Mouse (Mus musculus): ENCODE results near the gene Hapln3. TPM values are rescaled to one million over a fixed set of nuclear protein-coding genes. Genes with fewer than 3 reads are reported as not detected.

The Hapln3 gene
- polyA plus RNA-seq (2012; rRNA removed; ENCODE audit: low replicate concordance): 0.20 and 0.41 TPM in 2 replicates

DNA sequence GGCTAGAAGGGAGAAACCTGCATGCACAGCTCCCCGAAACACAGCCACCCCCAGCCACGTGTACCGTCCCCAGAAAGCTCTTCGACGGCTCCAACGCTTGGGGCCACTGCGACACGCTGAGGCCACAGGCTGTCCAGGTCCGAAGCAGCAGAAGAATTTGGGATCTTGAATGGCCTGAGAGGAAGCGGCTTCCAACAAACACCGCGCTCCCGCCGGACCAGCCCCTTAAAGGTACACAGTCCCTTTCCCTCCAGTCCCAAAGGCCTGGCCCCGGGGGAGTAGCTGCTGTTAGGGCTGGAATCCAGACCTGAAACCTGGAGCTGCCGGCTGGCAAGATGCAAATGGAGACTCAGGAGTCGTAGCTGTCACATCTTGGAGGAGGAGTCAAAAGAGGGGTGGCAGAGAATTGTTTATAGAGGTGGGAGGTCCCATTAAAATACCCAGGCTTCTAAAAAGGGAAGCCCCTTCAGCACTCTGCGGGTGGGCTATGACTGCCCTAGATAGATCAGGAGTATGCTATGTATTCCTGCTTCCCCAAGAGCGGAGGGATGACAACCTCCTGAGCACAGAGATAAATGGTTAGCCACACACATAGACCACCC is at the start of gene Hapln3:
Hapln3 (minus strand) TSS at position 176 of the 602 bp plus-strand sequence.

DNA sequence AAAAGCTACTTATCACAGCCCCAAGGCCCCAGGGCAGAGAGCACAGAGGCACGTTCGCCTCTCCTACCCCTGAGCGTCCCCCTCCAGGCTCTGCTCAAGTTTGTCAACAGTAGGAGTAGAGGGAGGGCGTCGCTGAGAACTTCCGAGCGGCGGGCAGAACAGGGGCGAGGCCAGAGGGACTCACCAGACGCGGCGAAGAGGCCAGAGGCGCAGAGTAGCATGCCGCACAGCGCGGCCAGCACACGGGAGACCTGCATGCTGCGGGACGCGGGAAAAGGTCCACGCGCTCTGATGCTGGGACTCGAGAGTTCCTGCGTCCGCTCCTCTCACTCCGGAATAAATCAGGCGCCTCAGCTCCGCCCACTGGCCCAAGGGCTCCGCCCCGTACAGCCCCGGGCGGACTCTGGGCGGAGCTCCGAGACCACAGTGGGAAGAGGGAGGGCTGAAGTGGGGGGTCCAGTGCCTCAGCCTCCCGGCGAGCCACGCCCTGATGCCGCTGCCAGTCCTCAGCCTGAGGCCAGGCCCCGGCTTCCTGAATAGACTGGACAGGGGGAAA is 18.0 kb upstream of the Hapln3 start, which contains the start of gene Mfge8:
Mfge8 (minus strand) TSS at position 350 of the 556 bp plus-strand sequence.

Other genes with a start within 250 kb of the Hapln3 start
- gene Aen, start 235.2 kb downstream of the Hapln3 start, polyA plus RNA-seq (2012; rRNA removed; ENCODE audit: low replicate concordance): 8.3 and 12.6 TPM in 2 replicates
- gene Isg20, start 217.6 kb downstream of the Hapln3 start, polyA plus RNA-seq (2012; rRNA removed; ENCODE audit: low replicate concordance): 13.8 and 18.7 TPM in 2 replicates
- gene Acan, start 77.5 kb downstream of the Hapln3 start, polyA plus RNA-seq (2012; rRNA removed; ENCODE audit: low replicate concordance): 0.01 TPM in 1 of 2 replicates, not detected in the other
- gene Mfge8, start 18.0 kb upstream of the Hapln3 start, polyA plus RNA-seq (2012; rRNA removed; ENCODE audit: low replicate concordance): 141 and 197 TPM in 2 replicates
- 35.7 and 77.3 TPM in 2 replicates for gene Abhd2, start 142.2 kb upstream of the Hapln3 start, polyA plus RNA-seq (2012; rRNA removed; ENCODE audit: low replicate concordance)

Measured in duodenum, adult 2 months (tissue).